Mouse (Mus musculus): Measurements from ENCODE around the gene Dnase1l2. TPM values are rescaled to one million over a fixed set of nuclear protein-coding genes. Genes with fewer than 3 reads are reported as not detected.
A peak's percentile ranks its signal among the peaks of the same experiment; 100 is the strongest.
"Not testable (repeated sequence)": the region's sequence is repeated elsewhere in the genome, so short reads cannot be mapped to it uniquely, and the experiment has no call there.

Dnase1l2 gene
- total RNA-seq, 2 experiments from 2014 or later, result 0.76 to 0.89 TPM

GRCm38 (mm10) chr17:24474557-24474956 is 31.7 kb upstream of the Dnase1l2 start:
- intact Hi-C loops (cut with DNase I; ENCODE audit: low total_unique reads), result no loop called here
- DNase-seq, result no peak

DNA sequence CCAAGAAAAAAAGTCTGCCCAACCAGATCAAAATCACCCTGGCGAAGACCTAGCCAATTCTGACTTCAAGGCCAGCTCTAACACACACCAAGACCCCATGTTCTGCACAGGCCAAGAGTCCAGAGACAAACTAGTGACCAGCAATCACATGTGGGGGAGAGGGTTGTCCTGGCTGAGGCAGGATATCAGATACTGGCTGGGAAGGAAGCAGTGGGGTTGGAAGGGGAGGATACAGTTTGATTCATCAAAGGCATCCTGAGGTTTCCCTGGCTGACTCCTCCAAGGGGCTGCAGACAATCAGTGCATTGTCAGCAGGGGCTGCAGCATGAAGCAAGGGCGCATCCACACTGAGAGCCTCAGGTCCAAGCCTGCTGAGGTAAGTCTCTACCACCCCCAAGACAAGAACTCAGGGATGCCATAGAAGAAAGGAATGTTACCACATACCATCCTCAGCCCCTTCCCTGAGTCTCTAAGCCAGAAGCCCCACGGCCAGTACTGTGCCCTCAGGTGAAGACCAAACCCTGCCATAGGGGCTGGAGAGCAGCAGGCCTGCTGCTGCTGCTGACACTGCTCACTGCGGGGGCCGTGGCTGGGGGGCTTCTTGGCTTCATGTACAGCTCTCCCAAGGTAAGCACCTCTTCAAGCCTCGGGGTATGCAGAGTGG is 30.8 kb upstream of the Dnase1l2 start, which contains the start of gene Bricd5:
Bricd5 (plus strand) TSS at position 273 of the 664 bp plus-strand sequence.
- intact Hi-C loops (cut with DNase I; ENCODE audit: low total_unique reads), result no loop called here
- no peak for DNase-seq

DNA sequence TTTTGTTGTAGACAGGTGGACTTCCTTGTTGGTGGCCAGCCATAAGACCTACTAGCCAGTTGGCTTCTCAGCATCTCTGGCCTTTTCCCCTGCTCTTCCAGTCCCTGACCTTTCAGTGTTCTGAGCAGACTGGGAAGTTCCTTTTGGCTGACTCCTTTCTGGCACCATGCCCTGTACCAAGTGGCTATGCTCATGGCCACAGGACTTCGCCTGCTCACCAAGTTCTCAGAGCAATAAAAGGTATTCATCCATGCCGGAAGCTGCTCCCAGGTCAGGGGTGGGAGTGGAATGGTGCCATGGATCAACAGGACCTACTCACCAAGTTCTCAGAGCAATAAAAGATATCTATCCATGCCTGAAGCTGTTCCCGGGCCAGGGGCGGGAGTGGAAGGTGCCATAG is 29.6 kb upstream of the Dnase1l2 start:
- DNase-seq, result peak; percentile 61
- intact Hi-C loops (cut with DNase I; ENCODE audit: low total_unique reads), result no loop called here

GRCm38 (mm10) chr17:24470701-24471527 is 28.0 kb upstream of the Dnase1l2 start:
- intact Hi-C loops (cut with DNase I; ENCODE audit: low total_unique reads), result no loop called here
- DNase-seq, result no peak

GRCm38 (mm10) chr17:24469910-24470602 is 27.2 kb upstream of the Dnase1l2 start, which contains the start of the genes E4f1 and Pgp:
Gene E4f1 (minus strand): TSS chr17:24470313.
Gene Pgp (plus strand): TSS chr17:24470392.
- intact Hi-C loops (cut with DNase I; ENCODE audit: low total_unique reads), result no loop called here
- DNase-seq, result peak; percentile 99

GRCm38 (mm10) chr17:24469336-24469909 is 26.5 kb upstream of the Dnase1l2 start:
- intact Hi-C loops (cut with DNase I; ENCODE audit: low total_unique reads), result no loop called here
- DNase-seq, result no peak

DNA sequence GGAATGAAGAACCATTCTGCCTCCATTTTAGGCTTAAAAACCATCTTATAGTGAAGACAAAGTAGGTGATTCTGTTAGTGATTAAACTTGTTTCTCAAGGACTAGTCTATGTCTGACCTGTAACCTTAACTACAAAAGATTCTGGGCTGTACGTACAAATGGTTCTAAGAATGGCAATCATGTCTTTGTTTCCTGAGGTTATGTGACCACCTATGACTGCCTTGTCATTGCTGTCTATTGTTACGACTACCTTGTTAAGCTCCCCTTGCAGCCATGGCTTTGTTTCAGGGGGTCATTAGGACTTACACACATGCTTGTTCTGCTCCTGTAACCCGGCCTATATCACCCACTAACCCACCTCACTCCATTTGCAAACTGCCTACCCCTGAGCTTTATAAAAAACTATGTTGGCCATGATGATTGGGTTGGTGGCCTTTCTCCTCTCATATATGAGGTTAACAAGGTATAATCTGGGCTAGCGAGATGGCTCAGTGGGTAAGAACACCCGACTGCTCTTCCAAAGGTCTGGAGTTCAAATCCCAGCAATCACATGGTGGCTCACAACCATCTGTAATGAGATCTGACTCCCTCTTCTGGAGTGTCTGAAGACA is 25.8 kb upstream of the Dnase1l2 start:
- intact Hi-C loops (cut with DNase I; ENCODE audit: low total_unique reads), result no loop called here
- no peak for DNase-seq

DNA sequence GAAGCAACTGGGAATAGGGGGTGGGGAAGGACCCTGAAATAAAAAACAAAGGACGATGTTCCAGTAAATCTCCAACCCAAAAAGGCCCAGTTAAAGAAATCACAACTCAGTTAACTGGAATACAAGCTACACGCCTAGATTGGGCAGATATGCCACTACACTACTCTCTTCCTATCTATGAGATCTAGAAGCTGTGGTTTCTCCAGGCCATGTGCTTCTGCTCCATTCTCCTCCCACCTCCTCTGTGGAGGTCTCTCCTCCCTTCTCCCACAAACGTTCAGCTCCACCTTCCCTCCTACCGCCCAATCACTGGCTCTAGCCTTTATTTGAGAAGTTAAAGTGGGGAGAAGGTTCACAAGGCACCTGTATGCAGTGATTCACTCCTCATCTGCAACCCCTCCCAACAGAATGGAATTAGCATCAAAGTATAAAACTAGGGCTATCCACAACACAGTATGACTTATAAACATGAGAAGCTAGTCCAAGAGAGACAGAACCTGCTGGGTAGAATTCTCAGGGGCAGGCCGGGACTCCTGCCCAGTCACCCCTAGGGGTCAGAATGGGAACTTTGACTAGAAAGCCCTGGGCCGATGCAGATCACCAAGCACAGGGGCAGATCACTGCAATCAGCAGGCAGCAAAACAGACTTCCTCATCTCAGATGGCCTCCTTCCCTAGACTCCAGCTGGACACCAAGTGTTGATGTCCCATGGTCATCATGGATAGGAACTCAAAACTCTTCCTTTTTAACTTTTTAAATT is 20.6 kb upstream of the Dnase1l2 start:
- intact Hi-C loops (cut with DNase I; ENCODE audit: low total_unique reads), result no loop called here
- no peak for DNase-seq

- DNase-seq, result no peak
- intact Hi-C loops (cut with DNase I; ENCODE audit: low total_unique reads), result no loop called here
Observed at GRCm38 (mm10) chr17:24462932-24463331, 20.0 kb upstream of the Dnase1l2 start.

- intact Hi-C loops (cut with DNase I; ENCODE audit: low total_unique reads), result no loop called here
- DNase-seq, result no peak
Observed at GRCm38 (mm10) chr17:24461580-24461979, 18.7 kb upstream of the Dnase1l2 start.

- intact Hi-C loops (cut with DNase I; ENCODE audit: low total_unique reads); DNase-seq: not testable (repeated sequence)
Observed at GRCm38 (mm10) chr17:24455523-24456206, 12.8 kb upstream of the Dnase1l2 start.

GRCm38 (mm10) chr17:24454756-24455522 is 12.0 kb upstream of the Dnase1l2 start:
- DNase-seq, result peak; percentile 99
- intact Hi-C loops (cut with DNase I; ENCODE audit: low total_unique reads), result no loop called here

GRCm38 (mm10) chr17:24454218-24454755 is 11.4 kb upstream of the Dnase1l2 start:
- no peak for DNase-seq
- intact Hi-C loops (cut with DNase I; ENCODE audit: low total_unique reads), result no loop called here

DNA sequence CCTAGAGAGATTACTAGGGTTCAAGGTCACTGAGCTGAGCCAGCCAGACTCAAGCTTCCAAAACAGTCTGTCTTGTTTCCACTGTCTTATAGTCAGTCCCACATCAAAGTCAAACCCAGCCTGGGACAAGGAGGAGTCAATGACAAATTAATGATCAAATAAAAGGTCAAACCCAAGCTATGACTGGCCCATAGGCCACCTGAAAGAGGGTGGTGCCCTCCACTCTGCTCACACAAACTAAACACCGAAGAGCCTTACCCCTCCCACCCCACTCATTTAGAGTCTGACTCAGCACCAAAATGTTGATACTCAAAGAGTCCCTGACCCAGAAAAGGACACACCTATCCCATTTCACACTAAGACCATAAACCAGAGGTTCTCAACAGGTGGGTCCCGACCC is 10.5 kb upstream of the Dnase1l2 start:
- no peak for DNase-seq
- intact Hi-C loops (cut with DNase I; ENCODE audit: low total_unique reads), result no loop called here

DNA sequence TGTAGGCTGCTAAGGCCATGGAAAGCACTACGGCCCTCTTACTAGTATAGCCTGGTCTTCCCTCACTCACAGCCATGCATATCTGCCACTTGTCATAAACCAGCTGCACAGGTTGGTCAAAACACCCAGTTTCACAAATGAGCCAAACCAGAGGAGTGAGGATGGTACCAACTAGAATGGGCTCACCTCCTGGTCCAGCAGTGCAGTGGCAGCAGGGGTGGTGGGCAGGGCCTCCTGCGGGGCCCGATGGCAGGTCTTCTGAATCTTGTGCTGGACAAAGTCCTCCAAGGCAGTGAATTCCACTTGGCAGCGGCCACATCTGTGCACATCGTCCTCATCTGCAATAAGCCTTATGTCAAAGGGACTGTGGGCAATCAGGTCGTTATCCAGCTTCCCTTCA is 8.3 kb upstream of the Dnase1l2 start:
- intact Hi-C loops (cut with DNase I; ENCODE audit: low total_unique reads), result no loop called here
- DNase-seq, result no peak

DNA sequence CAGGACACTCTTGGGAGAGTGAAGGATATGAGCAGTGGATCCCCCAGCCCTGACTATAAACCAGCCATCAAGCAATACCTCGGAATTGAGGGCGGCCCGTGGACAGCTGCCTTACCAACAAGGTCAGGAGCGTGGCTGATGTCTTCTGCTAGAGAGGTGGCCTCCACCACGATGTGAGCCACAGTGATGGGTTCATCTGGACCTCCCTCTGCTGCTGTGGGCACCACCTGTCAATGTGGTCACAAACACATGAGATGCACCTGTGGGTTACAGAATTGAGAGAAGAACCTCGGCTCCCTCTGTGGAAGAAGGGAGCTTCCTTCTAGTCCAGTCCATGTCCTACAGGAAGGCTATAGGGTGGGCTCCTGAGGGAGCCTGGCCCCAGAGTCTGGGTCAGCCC is 6.6 kb upstream of the Dnase1l2 start:
- intact Hi-C loops (cut with DNase I; ENCODE audit: low total_unique reads), result no loop called here
- no peak for DNase-seq

- intact Hi-C loops (cut with DNase I; ENCODE audit: low total_unique reads), result no loop called here
- DNase-seq, result no peak
Observed at GRCm38 (mm10) chr17:24446590-24446989, 3.7 kb upstream of the Dnase1l2 start.
